Mouse (Mus musculus) lung, embryonic 14.5 days (tissue): ENCODE data around the gene Spns1. TPM values are rescaled to one million over a fixed set of nuclear protein-coding genes. Genes with fewer than 3 reads are reported as not detected.
A peak's percentile ranks its signal among the peaks of the same experiment; 100 is the strongest.
"Not testable (repeated sequence)": the region's sequence is repeated elsewhere in the genome, so short reads cannot be mapped to it uniquely, and the experiment has no call there.

Experiments used
- ATAC-seq: fragments of 200-750 bp; cut with Nextera tagmentation; 2 replicates; pipeline ENCODE4 v1.8.0; 2017; ENCODE audit warnings: mild to moderate bottlenecking, moderate TSS enrichment, moderate library complexity; ENCODE audit not compliant: insufficient read depth
- DNase-seq: peaks from one replicate; pipeline ENCODE4 v3.0.0-alpha.2; 2015
- H3K27ac ChIP-seq: fragments of 300-500 bp; sonication (generic); 2 replicates; pipeline ENCODE4 v1.5.1; 2014; ENCODE audit warnings: low read depth, mild to moderate bottlenecking, moderate library complexity
- H3K27me3 ChIP-seq: fragments of 300-500 bp; sonication (generic); 2 replicates; pipeline ENCODE4 v1.6.1; 2014; ENCODE audit warnings: low read length, control low read depth; ENCODE audit not compliant: insufficient read depth
- H3K36me3 ChIP-seq: fragments of 300-500 bp; sonication (generic); 2 replicates; pipeline ENCODE4 v1.6.1; 2014; ENCODE audit warnings: control low read depth; ENCODE audit not compliant: insufficient read depth
- H3K4me1 ChIP-seq: fragments of 300-500 bp; sonication (generic); 2 replicates; pipeline ENCODE4 v1.6.1; 2014; ENCODE audit warnings: antibody characterized with exemption, control low read depth; ENCODE audit not compliant: insufficient read depth
- H3K4me2 ChIP-seq: fragments of 300-500 bp; sonication (generic); 2 replicates; pipeline ENCODE4 v1.6.1; 2014; ENCODE audit warnings: mild to moderate bottlenecking
- H3K4me3 ChIP-seq: fragments of 300-500 bp; sonication (generic); 2 replicates; pipeline ENCODE4 v1.5.1; 2014; ENCODE audit warnings: low read depth, low read length
- H3K9ac ChIP-seq: fragments of 300-500 bp; sonication (generic); 2 replicates; pipeline ENCODE4 v1.6.1; 2014
- H3K9me3 ChIP-seq: fragments of 300-500 bp; sonication (generic); 2 replicates; pipeline ENCODE4 v1.6.1; 2016; ENCODE audit warnings: low read depth, low read length, control low read depth
- CTCF ChIP-seq: IDR thresholded peaks from 2 replicates; pipeline ENCODE4 v1.5.1; 2016; ENCODE audit warnings: antibody characterized with exemption, low read depth
- WGBS: fragments of 180-500 bp; shearing (Covaris S2); extraction: QIAGEN DNeasy Blood & Tissue Kit; methylation state at CpG from one replicate; pipeline ENCODE4 v1.1.7; 2014; 5-methylcytosine and 5-hydroxymethylcytosine counted together
- polyA plus RNA-seq: library from polyadenylated mRNA; unstranded; fragments of >200 nt; fragmentation: Nextera tagmentation; extraction: Ambion mirVana; gene quantifications from 2 replicates; pipeline ENCODE4 v1.2.1, GENCODE M21; 2014

Spns1 gene
- polyA plus RNA-seq, 1 experiment from 2014 or later, result 46.0 TPM

- H3K9ac ChIP-seq, result no peak overlapping the region
- no peak overlapping the region for H3K4me2 ChIP-seq
- no peak overlapping the region for H3K4me3 ChIP-seq
- DNase-seq (no peak), ATAC-seq (no peak)
- H3K9me3 ChIP-seq, result no peaks in the 10 kb centered on the region
- TF ChIP-seq CTCF, result no peak
- no peaks in the 10 kb centered on the region for H3K36me3 ChIP-seq
- no peak overlapping the region for H3K27ac ChIP-seq
- no peaks in the 10 kb centered on the region for H3K4me1 ChIP-seq
- no peaks in the 10 kb centered on the region for H3K27me3 ChIP-seq
- WGBS, result 69% methylated on average over 8 of the region's 8 CpGs
Observed at GRCm38 (mm10) chr7:126339521-126339971, 37.7 kb downstream of the Spns1 start.

- ATAC-seq, result no peak
- 69% methylated on average over 8 of the region's 8 CpGs for WGBS
- no peak for DNase-seq
- H3K4me1 ChIP-seq, result no peaks in the 10 kb centered on the region
- no peak overlapping the region for H3K4me3 ChIP-seq
- H3K27me3 ChIP-seq, result no peaks in the 10 kb centered on the region
- no peak overlapping the region for H3K9ac ChIP-seq
- no peaks in the 10 kb centered on the region for H3K36me3 ChIP-seq
- no peak for TF ChIP-seq CTCF
- no peaks in the 10 kb centered on the region for H3K9me3 ChIP-seq
- no peak overlapping the region for H3K27ac ChIP-seq
- H3K4me2 ChIP-seq, result no peak overlapping the region
Observed at GRCm38 (mm10) chr7:126338906-126339305, 38.3 kb downstream of the Spns1 start.

GRCm38 (mm10) chr7:126335556-126335955 is 41.7 kb downstream of the Spns1 start:
- TF ChIP-seq CTCF, result peak; percentile 38
- WGBS, result 90% methylated on average over 1 of the region's 1 CpGs
- no peaks in the 10 kb centered on the region for H3K27me3 ChIP-seq
- no peaks in the 10 kb centered on the region for H3K4me1 ChIP-seq
- H3K4me3 ChIP-seq, result no peak overlapping the region
- H3K9me3 ChIP-seq, result no peaks in the 10 kb centered on the region
- no peak overlapping the region for H3K9ac ChIP-seq
- H3K27ac ChIP-seq, result no peak overlapping the region
- H3K4me2 ChIP-seq, result no peak overlapping the region
- DNase-seq (no peak), ATAC-seq (no peak)
- no peaks in the 10 kb centered on the region for H3K36me3 ChIP-seq

GRCm38 (mm10) chr7:126332691-126333090 is 44.6 kb downstream of the Spns1 start:
- H3K36me3 ChIP-seq, result no peaks in the 10 kb centered on the region
- H3K9ac ChIP-seq, result no peak overlapping the region
- TF ChIP-seq CTCF, result peak; percentile 28
- no peaks in the 10 kb centered on the region for H3K9me3 ChIP-seq
- H3K4me2 ChIP-seq, result no peak overlapping the region
- no peak overlapping the region for H3K4me3 ChIP-seq
- DNase-seq (no peak), ATAC-seq (no peak)
- H3K27ac ChIP-seq, result no peak overlapping the region
- no peaks in the 10 kb centered on the region for H3K27me3 ChIP-seq
- no peaks in the 10 kb centered on the region for H3K4me1 ChIP-seq
- 53% methylated on average over 3 of the region's 3 CpGs for WGBS

GRCm38 (mm10) chr7:126330693-126331092 is 46.6 kb downstream of the Spns1 start:
- TF ChIP-seq CTCF, result no peak
- DNase-seq, result no peak
- no peaks in the 10 kb centered on the region for H3K4me1 ChIP-seq
- 30% methylated on average over 2 of the region's 2 CpGs for WGBS
- no peak overlapping the region for H3K27ac ChIP-seq
- H3K9me3 ChIP-seq, result no peaks in the 10 kb centered on the region
- H3K4me3 ChIP-seq, result no peak overlapping the region
- no peak overlapping the region for H3K9ac ChIP-seq
- no peaks in the 10 kb centered on the region for H3K36me3 ChIP-seq
- no peak for ATAC-seq
- no peaks in the 10 kb centered on the region for H3K27me3 ChIP-seq
- H3K4me2 ChIP-seq, result no peak overlapping the region

GRCm38 (mm10) chr7:126329907-126330645 is 47.2 kb downstream of the Spns1 start:
- Histone ChIP-seq H3K27ac (no peak overlapping the region), H3K4me2 (no peak overlapping the region), H3K36me3 (no peaks in the 10 kb centered on the region), H3K4me3 (no peak overlapping the region), H3K27me3 (no peaks in the 10 kb centered on the region), H3K9ac (no peak overlapping the region), H3K9me3 (no peaks in the 10 kb centered on the region), H3K4me1 (no peaks in the 10 kb centered on the region)
- ATAC-seq, result no peak
- no peak for TF ChIP-seq CTCF
- DNase-seq, result no peak
- 79% methylated on average over 9 of the region's 9 CpGs for WGBS

- H3K36me3 ChIP-seq, H3K4me3 ChIP-seq, H3K9ac ChIP-seq, H3K4me1 ChIP-seq, ATAC-seq, H3K9me3 ChIP-seq, H3K27me3 ChIP-seq, H3K27ac ChIP-seq, DNase-seq, H3K4me2 ChIP-seq: not testable (repeated sequence)
- WGBS, result 91% methylated on average over 4 of the region's 6 CpGs
Observed at GRCm38 (mm10) chr7:126328848-126329247, 48.4 kb downstream of the Spns1 start.

- not testable (repeated sequence) for H3K4me3 ChIP-seq, H3K4me2 ChIP-seq
- WGBS, result 21% methylated on average over 9 of the region's 9 CpGs
Observed at GRCm38 (mm10) chr7:126325576-126326273, 51.5 kb downstream of the Spns1 start.

More at GRCm38 (mm10) chr7:126325576-126326273, 51.5 kb downstream of the Spns1 start:
- DNase-seq, H3K4me1 ChIP-seq, H3K27ac ChIP-seq, H3K27me3 ChIP-seq, H3K9ac ChIP-seq, H3K36me3 ChIP-seq, ATAC-seq, H3K9me3 ChIP-seq: not testable (repeated sequence)
